8 mouse cellular contexts compared by ENCODE assay signal in genomic region chr8:13529891-13530316, GRCm38 (mm10). TPM values are rescaled to one million over a fixed set of nuclear protein-coding genes. Genes with fewer than 3 reads are reported as not detected.
DNase-seq lines count a peak whose midpoint lies in the region; ATAC-seq and TF ChIP-seq lines count a peak whose summit lies in the region.
"Had no signal": no experiment of that assay in that cellular context is flagged by ENCODE, and none has a peak within 500 bp of the region (broad histone marks: within the 10 kb centered on the region; RNA-seq: fewer than 3 reads in every experiment).

No protein-coding gene starts in this region.

- ATAC-seq in kidney, embryonic 15.5 days (replicated peaks; ENCODE audit: low FRiP score): peak; percentile 55; the same call in 1 of the 2 replicates
- peak; percentile 79 for ATAC-seq in lung, embryonic 14.5 days (ENCODE audit: insufficient read depth)

- H3K4me1 ChIP-seq in cerebellum, adult 2 months (ENCODE audit: control insufficient read depth, insufficient read depth, low read length): peaks cover 37% of the 10 kb centered on the region
- peaks cover 41% of the 10 kb centered on the region for H3K4me1 ChIP-seq in kidney, embryonic 15.5 days
- peaks cover 39% of the 10 kb centered on the region for H3K4me1 ChIP-seq in lung, embryonic 14.5 days (ENCODE audit: insufficient read depth)
- peaks cover 35% of the 10 kb centered on the region for H3K4me1 ChIP-seq in small intestine, adult 2 months (ENCODE audit: control insufficient read depth, insufficient read depth, insufficient read length, low read length)
- H3K4me1 ChIP-seq: liver, embryonic 13.5 days had no signal

- no peak for TF ChIP-seq POLR2A in cerebellum, adult 2 months (IDR thresholded peaks at IDR 0.05; ENCODE audit: borderline replicate concordance, insufficient read depth, low read length)
- TF ChIP-seq POLR2A in small intestine, adult 2 months (IDR thresholded peaks at IDR 0.05; ENCODE audit: low read depth, low read length): no peak

- WGBS in cerebellum, adult 2 months: 7% methylated on average over 7 of the region's 7 CpGs
- WGBS in kidney, embryonic 15.5 days: 57% methylated on average over 7 of the region's 7 CpGs
- WGBS in lung, embryonic 14.5 days: 18% methylated on average over 7 of the region's 7 CpGs
- 44% methylated on average over 7 of the region's 7 CpGs for WGBS in small intestine, adult 2 months

- H3K4me2 ChIP-seq in kidney, embryonic 15.5 days: no peak overlapping the region
- 0 out of 2 replicates have a peak overlapping the region, but pooled peaks have one; percentile 3 for H3K4me2 ChIP-seq in lung, embryonic 14.5 days
- H3K4me2 ChIP-seq: liver, embryonic 13.5 days had no signal

- H3K36me3 ChIP-seq in kidney, embryonic 15.5 days: no peaks in the 10 kb centered on the region
- H3K36me3 ChIP-seq in lung, embryonic 14.5 days (ENCODE audit: insufficient read depth): no peaks in the 10 kb centered on the region
- H3K36me3 ChIP-seq in small intestine, adult 2 months (ENCODE audit: control insufficient read depth, insufficient read depth, low read length): no peaks in the 10 kb centered on the region
- H3K36me3 ChIP-seq: liver, embryonic 13.5 days had no signal

- no peak for TF ChIP-seq CTCF in cerebellum, adult 2 months (IDR thresholded peaks at IDR 0.05; ENCODE audit: borderline replicate concordance, insufficient read depth, low read depth, low read length)
- no peak for TF ChIP-seq CTCF in lung, embryonic 14.5 days (IDR thresholded peaks at IDR 0.05; ENCODE audit: low read depth)
- TF ChIP-seq CTCF in small intestine, adult 2 months (IDR thresholded peaks at IDR 0.05; ENCODE audit: extremely low read depth, insufficient read length, insufficient replicate concordance, low read depth, low read length): no peak

- H3K4me3 ChIP-seq in cerebellum, adult 2 months (replicated peaks; ENCODE audit: insufficient read depth, low read depth, low read length): no peak overlapping the region
- H3K4me3 ChIP-seq in kidney, embryonic 15.5 days (replicated peaks): no peak overlapping the region
- no peak overlapping the region for H3K4me3 ChIP-seq in lung, embryonic 14.5 days (ENCODE audit: low read depth, low read length)
- H3K4me3 ChIP-seq in small intestine, adult 2 months (ENCODE audit: low read depth, low read length): no peak overlapping the region
- H3K4me3 ChIP-seq: liver, embryonic 13.5 days had no signal

- DNase-seq in adrenal gland, postnatal 10 days: peak; percentile 82
- DNase-seq in cerebellum, adult 2 months: peak; percentile 92 to 93
- DNase-seq in heart, adult 18-20 months: peak; percentile 93 to 95
- DNase-seq in lung, embryonic 14.5 days: peak; percentile 97
- no peak for DNase-seq in B cell, adult 2 months
- DNase-seq: liver, embryonic 13.5 days had no signal

- H3K27ac ChIP-seq in cerebellum, adult 2 months (ENCODE audit: insufficient read depth, low read length): peak overlapping the region; percentile 34; the same call in 1 of the 2 replicates
- H3K27ac ChIP-seq in kidney, embryonic 15.5 days: peak overlapping the region; percentile 84
- peak overlapping the region; percentile 91 for H3K27ac ChIP-seq in lung, embryonic 14.5 days (ENCODE audit: low read depth)
- peak overlapping the region; percentile 51; the same call in 1 of the 2 replicates for H3K27ac ChIP-seq in small intestine, adult 2 months (ENCODE audit: insufficient read depth, low read depth, low read length)
- H3K27ac ChIP-seq: liver, embryonic 13.5 days had no signal

- no peak overlapping the region for H3K9ac ChIP-seq in kidney, embryonic 15.5 days
- peak overlapping the region; percentile 6; the same call in 1 of the 2 replicates for H3K9ac ChIP-seq in lung, embryonic 14.5 days
- H3K9ac ChIP-seq: liver, embryonic 13.5 days had no signal

- H3K27me3 ChIP-seq in cerebellum, adult 2 months (ENCODE audit: control insufficient read depth, insufficient read depth, low read length): no peaks in the 10 kb centered on the region
- H3K27me3 ChIP-seq in kidney, embryonic 15.5 days: no peaks in the 10 kb centered on the region
- no peaks in the 10 kb centered on the region for H3K27me3 ChIP-seq in lung, embryonic 14.5 days (ENCODE audit: insufficient read depth, low read length)
- no peaks in the 10 kb centered on the region for H3K27me3 ChIP-seq in small intestine, adult 2 months (ENCODE audit: control insufficient read depth, insufficient read depth, low read length)
- H3K27me3 ChIP-seq: liver, embryonic 13.5 days had no signal

- peaks cover 3% of the 10 kb centered on the region; the same call in 1 of the 2 replicates for H3K9me3 ChIP-seq in kidney, embryonic 15.5 days (replicated peaks)
- no peaks in the 10 kb centered on the region for H3K9me3 ChIP-seq in lung, embryonic 14.5 days (ENCODE audit: low read depth, low read length)
- H3K9me3 ChIP-seq: liver, embryonic 13.5 days had no signal

RNA-seq across cellular contexts. Expression of gene 1700029H14Rik, which starts 32.4 kb away (rescaled TPM):
- total RNA-seq in adrenal gland, postnatal 10 days (2021): not detected
- polyA plus RNA-seq in cerebellum, adult 2 months (2012; rRNA removed): 0.18 TPM in 1 of 2 replicates, not detected in the other
- not detected for total RNA-seq in heart, adult 18-20 months (2021)
- not detected in 2 replicates for polyA plus RNA-seq in kidney, embryonic 15.5 days (2015; fragmentation: Nextera tagmentation; extraction: Ambion mirVana)
- polyA plus RNA-seq in lung, embryonic 14.5 days (2014; fragmentation: Nextera tagmentation; extraction: Ambion mirVana): not detected in 2 replicates
- not detected in 2 replicates for polyA plus RNA-seq in small intestine, adult 2 months (2012; rRNA removed)
- polyA plus RNA-seq: liver, embryonic 13.5 days had no signal

RNA-seq across cellular contexts. Expression of gene Gas6, which starts 35.6 kb away (rescaled TPM):
- 10 to 100 TPM; 98.1 to 99.0 TPM for total RNA-seq in adrenal gland, postnatal 10 days (2021)
- 141 and 145 TPM in 2 replicates for polyA plus RNA-seq in cerebellum, adult 2 months (2012; rRNA removed)
- total RNA-seq in heart, adult 18-20 months (2021): 100 to 1,000 TPM; 115 to 123 TPM
- 52.2 and 55.3 TPM in 2 replicates for polyA plus RNA-seq in kidney, embryonic 15.5 days (2015; fragmentation: Nextera tagmentation; extraction: Ambion mirVana)
- 43.5 and 47.1 TPM in 2 replicates for polyA plus RNA-seq in lung, embryonic 14.5 days (2014; fragmentation: Nextera tagmentation; extraction: Ambion mirVana)
- polyA plus RNA-seq in small intestine, adult 2 months (2012; rRNA removed): 42.6 and 58.3 TPM in 2 replicates

Comparison
In these comparisons a context has a peak if more than half of its experiments do, and no peak if none do; other contexts are left out.
1. DNase-seq: peak in adrenal gland, postnatal 10 days (single experiment), cerebellum, adult 2 months (2 of 2), heart, adult 18-20 months (2 of 2) and lung, embryonic 14.5 days (single experiment); none in B cell, adult 2 months (0 of 2).
2. H3K27ac ChIP-seq: peak in every context shown above with its lines; median percentile 91 in lung, embryonic 14.5 days; 84 in kidney, embryonic 15.5 days; 51 in small intestine, adult 2 months; 34 in cerebellum, adult 2 months.